Mouse (Mus musculus) C2C12 (cell line): Measurements from ENCODE around the gene Opn4. TPM values are rescaled to one million over a fixed set of nuclear protein-coding genes. Genes with fewer than 3 reads are reported as not detected.

Source experiments
- H3K27me3 ChIP-seq: one replicate; pipeline ENCODE4 v1.6.1; 2011; ENCODE audit not compliant: control insufficient read depth, insufficient read depth, insufficient read length
- H3K36me3 ChIP-seq: one replicate; pipeline ENCODE4 v1.6.1; 2011; ENCODE audit not compliant: control insufficient read depth, insufficient read depth
- H3K4me3 ChIP-seq: one replicate; pipeline ENCODE4 v1.5.1; 2011; ENCODE audit warnings: mild to moderate bottlenecking, control low read depth; ENCODE audit not compliant: poor library complexity, insufficient read depth, severe bottlenecking
- H3K79me2 ChIP-seq: one replicate; pipeline ENCODE4 v1.6.1; 2011; ENCODE audit not compliant: control insufficient read depth, insufficient read depth
- H3K79me3 ChIP-seq: one replicate; pipeline ENCODE4 v1.6.1; 2011; ENCODE audit warnings: low read depth, control low read depth
- H3ac ChIP-seq: one replicate; pipeline ENCODE3; 2011; ENCODE audit warnings: low read depth; ENCODE audit not compliant: control insufficient read depth, insufficient read length
- CEBPB ChIP-seq: IDR thresholded peaks from one replicate; pipeline ENCODE4 v1.6.1; 2011; ENCODE audit warnings: low read depth, mild to moderate bottlenecking, control low read depth, moderate library complexity
- CTCF ChIP-seq: IDR thresholded peaks from one replicate; pipeline ENCODE4 v1.5.1; 2011; ENCODE audit not compliant: control insufficient read depth, insufficient read depth, insufficient read length
- FOSL1 ChIP-seq: IDR thresholded peaks from one replicate; pipeline ENCODE4 v1.8.0; 2011; ENCODE audit warnings: mild to moderate bottlenecking, low read length; ENCODE audit not compliant: poor library complexity, insufficient read depth, severe bottlenecking
- MAX ChIP-seq: IDR thresholded peaks from one replicate; pipeline ENCODE4 v1.6.1; 2011; ENCODE audit warnings: mild to moderate bottlenecking, control low read depth
- MYOD1 ChIP-seq: IDR thresholded peaks from one replicate; pipeline ENCODE4 v1.6.1; 2011; ENCODE audit warnings: low read depth; ENCODE audit not compliant: control insufficient read depth, insufficient read length
- MYOG ChIP-seq: IDR thresholded peaks from one replicate; pipeline ENCODE4 v1.6.1; 2011; ENCODE audit not compliant: control insufficient read depth, insufficient read length; ENCODE audit errors: extremely low read depth
- USF1 ChIP-seq: IDR thresholded peaks from one replicate; pipeline ENCODE4 v1.6.1; 2011; ENCODE audit warnings: low read depth, mild to moderate bottlenecking, control low read depth, moderate library complexity
- polyA plus RNA-seq: library from polyadenylated mRNA; unstranded; fragments of >200 nt; fragmentation: generic; extraction: Trizol; gene quantifications from one replicate; pipeline ENCODE4 v1.2.1, GENCODE M21; 2012; ENCODE audit warnings: missing spikeins

The Opn4 gene
- polyA plus RNA-seq, 1 experiment: not detected

DNA sequence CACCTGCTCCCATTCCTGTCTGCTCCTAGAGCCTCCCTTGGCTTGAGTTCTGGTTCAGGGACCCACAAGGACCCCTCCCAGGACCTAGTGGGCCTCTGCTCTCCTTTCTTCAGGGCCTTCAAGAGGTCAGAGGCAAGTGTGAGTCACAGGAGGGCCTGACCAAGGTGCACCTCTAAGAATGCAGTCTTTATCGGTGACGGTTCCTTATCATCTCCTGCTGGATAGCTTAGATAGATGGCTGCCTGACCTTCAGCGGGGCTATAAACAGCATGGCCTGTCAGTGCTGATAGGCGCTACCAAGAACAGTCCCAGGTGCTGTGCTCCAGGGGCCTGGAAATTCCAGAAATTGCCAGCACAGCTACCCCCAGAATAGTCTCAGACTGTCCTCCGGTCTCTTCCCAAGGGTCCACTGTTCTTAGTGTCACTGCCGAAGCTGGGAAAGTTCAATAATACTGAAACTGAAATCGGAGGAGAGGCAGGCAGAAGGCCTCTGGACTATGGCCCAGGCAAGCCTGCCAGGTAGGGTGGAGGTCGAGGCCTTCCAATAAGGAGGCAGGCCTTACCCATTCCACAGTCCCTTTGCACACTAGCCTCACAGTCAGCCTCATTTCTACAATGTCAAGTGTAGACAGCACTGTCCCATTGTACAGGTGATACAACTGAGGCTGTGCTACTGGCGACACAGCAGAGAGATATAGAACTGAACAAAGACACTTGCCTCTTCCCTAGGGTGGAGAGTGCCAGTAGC, 14.4 kb downstream of the Opn4 start:
- TF ChIP-seq CTCF: no peak
- TF ChIP-seq FOSL1: no peak
- TF ChIP-seq CEBPB: no peak
- no peak for TF ChIP-seq USF1
- TF ChIP-seq MYOD1: no peak
- no peak for TF ChIP-seq MAX
- no peak for TF ChIP-seq MYOG
- H3K36me3 ChIP-seq: no peaks in the 10 kb centered on the region
- H3K79me2 ChIP-seq: peaks cover 19% of the 10 kb centered on the region
- H3K4me3 ChIP-seq: no peak overlapping the region
- H3ac ChIP-seq: no peak overlapping the region
- H3K27me3 ChIP-seq: no peaks in the 10 kb centered on the region
- peaks cover 4% of the 10 kb centered on the region for H3K79me3 ChIP-seq

DNA sequence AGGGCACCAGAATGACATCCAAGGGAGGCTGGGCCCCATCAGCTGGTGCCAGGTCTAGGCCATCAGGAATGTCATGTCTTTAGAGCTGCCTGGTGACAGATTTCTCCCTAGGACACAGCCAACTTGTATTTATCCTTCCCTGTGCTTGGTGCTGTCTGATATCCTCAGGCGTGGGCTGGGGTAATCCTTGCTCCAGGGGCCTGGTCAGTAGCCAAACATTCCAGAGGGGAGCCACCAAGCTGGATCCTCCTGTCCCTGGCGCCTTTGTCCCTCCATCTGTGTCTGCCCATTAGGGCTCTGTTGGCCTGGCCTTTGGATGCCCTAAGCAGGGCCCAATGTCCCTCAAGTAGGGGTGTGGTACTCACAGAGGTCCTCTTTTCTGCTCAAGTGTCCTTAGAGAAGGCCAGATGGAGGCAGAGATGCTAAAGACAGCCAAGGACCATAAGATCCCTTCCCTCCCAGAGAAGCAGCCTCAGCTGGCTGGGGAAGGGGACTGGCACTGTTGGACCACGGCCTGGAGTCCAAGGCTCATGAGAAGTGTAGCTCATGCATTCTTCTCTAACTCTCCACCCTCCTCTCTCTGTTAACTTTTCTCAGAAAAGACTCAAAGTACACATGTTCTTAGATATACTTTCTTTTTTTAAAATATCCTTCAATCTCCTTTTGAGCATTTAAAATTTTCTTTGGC, 17.1 kb downstream of the Opn4 start:
- TF ChIP-seq MYOD1 (no peak), CTCF (no peak), FOSL1 (no peak), MAX (no peak), MYOG (no peak), USF1 (no peak)
- H3K36me3 ChIP-seq: no peaks in the 10 kb centered on the region
- no peak overlapping the region for H3ac ChIP-seq
- H3K79me3 ChIP-seq: peaks cover 4% of the 10 kb centered on the region
- peaks cover 16% of the 10 kb centered on the region for H3K79me2 ChIP-seq
- no peaks in the 10 kb centered on the region for H3K27me3 ChIP-seq
- no peak overlapping the region for H3K4me3 ChIP-seq

DNA sequence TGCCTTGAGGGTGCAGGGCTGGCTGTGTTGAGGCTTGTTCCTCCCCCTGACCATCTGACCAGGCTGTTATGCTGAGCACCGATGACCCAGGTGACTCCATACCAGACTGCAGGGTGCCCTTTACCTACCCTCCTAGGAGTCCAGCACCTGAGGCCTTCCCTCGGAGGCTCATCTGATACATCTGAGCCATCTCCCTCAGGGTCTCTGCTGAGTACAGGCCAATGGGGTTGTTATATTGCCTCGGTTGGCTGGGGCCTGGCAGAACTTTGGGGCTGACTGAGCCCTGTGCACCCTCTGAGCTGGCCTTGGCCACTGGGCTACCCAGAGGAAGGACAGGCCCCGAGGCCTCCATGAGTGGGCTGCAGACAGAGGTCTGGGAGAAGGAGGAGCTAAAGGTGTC, 23.1 kb downstream of the Opn4 start:
- no peaks in the 10 kb centered on the region for H3K79me2 ChIP-seq
- no peak overlapping the region for H3ac ChIP-seq
- H3K79me3 ChIP-seq: no peaks in the 10 kb centered on the region
- no peak overlapping the region for H3K4me3 ChIP-seq
- no peaks in the 10 kb centered on the region for H3K36me3 ChIP-seq
- no peaks in the 10 kb centered on the region for H3K27me3 ChIP-seq
- no peak for TF ChIP-seq USF1
- no peak for TF ChIP-seq MYOG
- TF ChIP-seq CTCF: no peak
- no peak for TF ChIP-seq CEBPB
- no peak for TF ChIP-seq MAX
- TF ChIP-seq FOSL1: no peak
- TF ChIP-seq MYOD1: no peak

DNA sequence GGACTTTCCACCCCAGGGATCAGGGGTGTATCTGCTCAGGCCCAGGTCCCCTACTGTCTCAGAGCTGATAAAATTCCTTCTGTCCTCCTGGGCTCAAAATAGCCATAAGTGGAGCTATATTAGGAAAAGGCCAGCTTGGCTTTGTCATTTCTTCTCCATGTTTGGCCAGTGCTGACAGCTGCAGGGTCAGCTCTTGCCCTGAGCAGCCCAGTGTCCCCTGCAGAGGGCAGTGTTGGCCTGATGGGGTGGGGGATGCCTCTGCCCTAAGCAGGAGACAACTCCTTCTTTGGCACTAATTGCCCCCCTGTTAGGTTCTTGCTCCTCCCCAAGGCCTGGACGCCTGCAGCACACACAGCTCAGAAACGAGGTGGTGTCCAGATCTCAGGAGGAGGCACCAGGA, 25.9 kb downstream of the Opn4 start:
- no peak overlapping the region for H3ac ChIP-seq
- TF ChIP-seq USF1 (no peak), MYOG (no peak), CTCF (peak; percentile 79)
- H3K27me3 ChIP-seq: no peaks in the 10 kb centered on the region
- no peaks in the 10 kb centered on the region for H3K36me3 ChIP-seq
- H3K79me3 ChIP-seq: no peaks in the 10 kb centered on the region
- no peaks in the 10 kb centered on the region for H3K79me2 ChIP-seq
- H3K4me3 ChIP-seq: no peak overlapping the region

DNA sequence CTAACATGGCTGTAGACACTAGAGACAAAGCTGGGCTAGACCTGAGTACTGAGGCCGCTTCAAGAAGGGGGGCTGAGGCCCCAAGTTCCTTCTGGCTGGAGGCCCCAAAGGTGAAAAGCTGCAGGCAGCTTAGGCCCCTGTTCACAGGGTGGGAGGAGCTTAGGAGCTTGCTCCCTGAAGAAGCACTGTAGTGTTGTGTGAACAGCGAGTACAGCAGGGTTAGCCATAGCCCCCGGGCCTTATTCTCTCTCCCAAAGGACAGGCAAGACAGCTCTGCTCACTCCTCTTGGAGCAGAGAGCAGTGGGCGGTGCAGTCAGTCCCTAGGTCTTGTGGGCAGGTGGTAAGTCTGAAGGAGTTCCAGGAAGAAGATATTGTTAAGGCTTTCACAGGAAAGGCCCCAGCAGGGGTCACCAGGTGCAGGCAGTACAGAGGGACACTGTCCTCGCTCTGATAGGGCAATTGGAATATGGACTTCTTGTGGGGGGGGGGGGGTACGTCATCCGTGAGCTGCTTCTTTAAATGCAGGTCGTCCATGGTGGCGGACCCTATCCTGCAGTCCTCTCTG, 26.5 kb downstream of the Opn4 start:
- Histone ChIP-seq H3K79me3 (no peaks in the 10 kb centered on the region), H3K4me3 (no peak overlapping the region), H3K79me2 (no peaks in the 10 kb centered on the region), H3K27me3 (no peaks in the 10 kb centered on the region), H3K36me3 (no peaks in the 10 kb centered on the region), H3ac (no peak overlapping the region)
- TF ChIP-seq USF1 (no peak), MYOG (no peak), FOSL1 (no peak), MYOD1 (no peak), CTCF (no peak), CEBPB (no peak), MAX (no peak)
